Mouse (Mus musculus): ENCODE results near the gene Hist1h2bf. TPM values are rescaled to one million over a fixed set of nuclear protein-coding genes. Genes with fewer than 3 reads are reported as not detected.
"Not testable (repeated sequence)": the region's sequence is repeated elsewhere in the genome, so short reads cannot be mapped to it uniquely, and the experiment has no call there.

Hist1h2bf gene
- polyA plus RNA-seq, 1 experiment from 2014 or later: 3.7 TPM

DNA sequence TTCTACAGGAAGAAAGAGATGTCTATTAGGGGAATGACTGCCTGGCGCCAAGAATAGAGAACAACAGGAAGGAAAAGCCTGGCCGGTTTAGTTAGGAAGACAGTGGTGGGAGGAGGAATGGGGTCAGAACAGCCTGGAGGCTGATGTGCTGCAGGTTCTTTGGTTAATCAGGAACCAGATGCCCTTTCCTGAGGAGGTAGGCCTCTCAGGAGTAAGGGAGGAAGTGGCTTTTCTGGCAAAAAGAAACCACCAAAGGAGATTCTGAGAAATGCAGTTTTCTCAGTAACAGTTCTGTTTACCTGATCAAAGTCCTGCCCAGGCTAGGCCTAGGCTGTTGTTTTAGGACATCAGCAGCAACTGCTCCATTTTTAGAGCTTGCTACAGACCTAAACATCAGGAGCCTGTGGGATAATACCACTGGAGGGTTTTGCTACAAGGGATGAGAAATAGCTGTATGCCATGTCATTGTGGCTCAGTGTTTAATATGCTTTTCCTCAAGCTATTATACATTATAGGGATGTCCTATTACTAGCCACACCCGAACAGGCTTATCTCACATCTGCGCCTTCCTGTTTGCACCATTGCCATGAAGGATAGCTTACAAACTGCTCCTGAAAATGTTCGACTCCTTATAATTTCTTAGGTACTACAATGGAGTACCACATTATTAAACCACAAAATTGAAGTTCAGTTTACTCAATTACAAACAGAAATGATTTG lies 19.2 kb upstream of the Hist1h2bf start:
- Histone ChIP-seq H3K9me3 (replicated peaks; ENCODE audit: control insufficient read depth, low read length) (no peaks in the 10 kb centered on the region), H3K4me3 (ENCODE audit: low read depth, low read length) (no peak overlapping the region), H3K4me2 (ENCODE audit: low read depth, low read length) (peak overlapping the region; percentile 28; the same call in 1 of the 2 replicates), H3K4me1 (ENCODE audit: control insufficient read depth, low read depth, low read length) (peaks cover 40% of the 10 kb centered on the region), H3K27me3 (ENCODE audit: control insufficient read depth, insufficient read depth, low read depth, low read length) (no peaks in the 10 kb centered on the region), H3K9ac (ENCODE audit: low read depth, low read length) (peak overlapping the region; percentile 44), H3K36me3 (ENCODE audit: control insufficient read depth, insufficient read depth) (no peaks in the 10 kb centered on the region), H3K27ac (ENCODE audit: low read length) (peak overlapping the region; percentile 77)
- ATAC-seq (ENCODE audit: low read depth): peak; percentile 39; the same call in 1 of the 2 replicates
- WGBS (ENCODE audit: insufficient replicate concordance): 13% methylated on average over 5 of the region's 5 CpGs

DNA sequence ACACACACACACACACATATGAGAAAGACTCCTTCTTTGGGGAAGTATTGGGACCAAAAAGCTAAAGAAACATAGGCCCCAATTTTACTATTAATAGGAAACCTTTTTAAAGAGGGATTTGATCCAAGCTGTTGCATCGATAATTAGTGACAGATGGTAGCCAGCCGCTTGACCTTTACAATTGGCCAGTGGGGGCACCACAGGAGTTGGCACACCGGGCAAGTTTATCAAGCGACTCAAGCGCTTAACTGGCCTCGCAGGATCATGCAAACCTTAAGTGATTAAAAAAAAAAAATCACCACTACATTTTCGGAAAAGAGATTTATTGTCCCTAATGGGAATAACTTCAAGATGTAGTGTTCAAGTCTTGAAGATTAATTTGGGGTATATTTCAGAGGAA lies 18.6 kb upstream of the Hist1h2bf start:
- Histone ChIP-seq H3K4me2 (ENCODE audit: low read depth, low read length) (no peak overlapping the region), H3K9ac (ENCODE audit: low read depth, low read length) (no peak overlapping the region), H3K36me3 (ENCODE audit: control insufficient read depth, insufficient read depth) (no peaks in the 10 kb centered on the region), H3K4me3 (ENCODE audit: low read depth, low read length) (no peak overlapping the region), H3K4me1 (ENCODE audit: control insufficient read depth, low read depth, low read length) (peaks cover 37% of the 10 kb centered on the region), H3K27me3 (ENCODE audit: control insufficient read depth, insufficient read depth, low read depth, low read length) (no peaks in the 10 kb centered on the region), H3K9me3 (replicated peaks; ENCODE audit: control insufficient read depth, low read length) (no peaks in the 10 kb centered on the region), H3K27ac (ENCODE audit: low read length) (no peak overlapping the region)
- ATAC-seq (ENCODE audit: low read depth): no peak
- 73% methylated on average over 7 of the region's 7 CpGs for WGBS (ENCODE audit: insufficient replicate concordance)

DNA sequence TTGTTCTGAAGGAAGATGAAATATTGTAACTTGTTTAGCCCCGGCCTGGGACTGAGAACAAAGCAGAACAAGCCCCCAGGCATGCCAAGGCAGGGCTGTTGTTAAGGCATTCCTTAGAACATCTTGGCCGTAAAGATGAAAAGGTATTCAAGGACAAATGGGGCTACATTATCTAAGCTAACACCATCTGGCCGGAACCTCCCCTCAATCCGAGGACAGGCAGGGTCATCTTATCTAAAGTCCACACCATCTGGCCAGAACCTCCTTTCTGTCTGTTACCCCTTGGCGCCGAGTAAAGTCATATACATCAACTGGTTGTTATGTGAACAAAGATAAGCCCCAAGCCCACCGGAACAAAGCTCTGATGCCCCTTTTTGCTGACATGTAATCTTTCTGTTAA lies 17.9 kb upstream of the Hist1h2bf start:
- not testable (repeated sequence) for H3K27me3 ChIP-seq (ENCODE audit: control insufficient read depth, insufficient read depth, low read depth, low read length); ATAC-seq (ENCODE audit: low read depth); H3K27ac ChIP-seq (ENCODE audit: low read length); H3K4me3 ChIP-seq (ENCODE audit: low read depth, low read length); H3K9ac ChIP-seq (ENCODE audit: low read depth, low read length); H3K9me3 ChIP-seq (replicated peaks; ENCODE audit: control insufficient read depth, low read length); H3K4me2 ChIP-seq (ENCODE audit: low read depth, low read length); H3K36me3 ChIP-seq (ENCODE audit: control insufficient read depth, insufficient read depth)
- 59% methylated on average over 7 of the region's 7 CpGs for WGBS (ENCODE audit: insufficient replicate concordance)
- peaks cover 34% of the 10 kb centered on the region for H3K4me1 ChIP-seq (ENCODE audit: control insufficient read depth, low read depth, low read length)

DNA sequence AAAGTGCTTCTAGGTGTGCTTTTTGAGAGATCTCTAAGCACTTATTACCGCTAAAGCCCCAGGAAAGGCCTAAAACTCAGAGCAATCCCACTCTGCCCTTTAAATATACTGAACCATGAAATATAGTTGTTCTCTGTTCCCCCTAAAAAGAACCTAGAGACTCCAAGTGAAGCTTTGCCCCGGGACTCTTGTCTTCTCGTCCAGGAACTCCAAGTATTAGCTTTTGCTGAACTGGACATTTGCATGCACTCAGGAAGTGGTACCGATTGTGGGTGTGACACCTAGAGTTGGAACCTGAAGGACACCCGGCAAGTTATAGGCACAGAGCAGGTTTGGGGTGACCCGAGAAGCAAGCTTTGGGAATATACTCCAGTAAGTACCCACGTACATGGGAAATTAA lies 17.2 kb upstream of the Hist1h2bf start:
- H3K36me3 ChIP-seq (ENCODE audit: control insufficient read depth, insufficient read depth): no peaks in the 10 kb centered on the region
- no peaks in the 10 kb centered on the region for H3K27me3 ChIP-seq (ENCODE audit: control insufficient read depth, insufficient read depth, low read depth, low read length)
- WGBS (ENCODE audit: insufficient replicate concordance): 90% methylated on average over 7 of the region's 7 CpGs
- H3K4me3 ChIP-seq (ENCODE audit: low read depth, low read length): no peak overlapping the region
- peaks cover 29% of the 10 kb centered on the region for H3K4me1 ChIP-seq (ENCODE audit: control insufficient read depth, low read depth, low read length)
- H3K9ac ChIP-seq (ENCODE audit: low read depth, low read length): no peak overlapping the region
- no peaks in the 10 kb centered on the region for H3K9me3 ChIP-seq (replicated peaks; ENCODE audit: control insufficient read depth, low read length)
- no peak overlapping the region for H3K4me2 ChIP-seq (ENCODE audit: low read depth, low read length)
- no peak for ATAC-seq (ENCODE audit: low read depth)
- H3K27ac ChIP-seq (ENCODE audit: low read length): no peak overlapping the region

DNA sequence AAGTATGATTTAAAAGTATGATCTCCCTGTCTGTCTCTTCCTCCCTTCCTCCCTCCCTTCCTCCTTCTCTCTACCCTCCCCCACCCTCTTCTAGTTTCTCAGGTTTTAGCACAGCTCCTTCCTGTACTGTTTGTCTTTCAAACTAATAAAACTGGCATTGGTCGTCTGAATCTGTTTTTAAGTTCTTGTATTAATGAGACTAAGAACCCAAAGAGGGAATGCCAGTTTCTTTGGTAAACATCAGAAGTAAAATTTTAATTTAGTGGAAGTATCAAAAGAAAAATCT lies 12.9 kb upstream of the Hist1h2bf start:
- H3K4me3 ChIP-seq (ENCODE audit: low read depth, low read length): peak overlapping the region; percentile 46
- H3K36me3 ChIP-seq (ENCODE audit: control insufficient read depth, insufficient read depth): no peaks in the 10 kb centered on the region
- H3K9me3 ChIP-seq (replicated peaks; ENCODE audit: control insufficient read depth, low read length): no peaks in the 10 kb centered on the region
- ATAC-seq (ENCODE audit: low read depth): no peak
- 13% methylated on average over 1 of the region's 1 CpGs for WGBS (ENCODE audit: insufficient replicate concordance)
- H3K27ac ChIP-seq (ENCODE audit: low read length): peak overlapping the region; percentile 90
- no peaks in the 10 kb centered on the region for H3K27me3 ChIP-seq (ENCODE audit: control insufficient read depth, insufficient read depth, low read depth, low read length)
- H3K4me2 ChIP-seq (ENCODE audit: low read depth, low read length): peak overlapping the region; percentile 66
- H3K4me1 ChIP-seq (ENCODE audit: control insufficient read depth, low read depth, low read length): peaks cover 23% of the 10 kb centered on the region
- H3K9ac ChIP-seq (ENCODE audit: low read depth, low read length): peak overlapping the region; percentile 59

DNA sequence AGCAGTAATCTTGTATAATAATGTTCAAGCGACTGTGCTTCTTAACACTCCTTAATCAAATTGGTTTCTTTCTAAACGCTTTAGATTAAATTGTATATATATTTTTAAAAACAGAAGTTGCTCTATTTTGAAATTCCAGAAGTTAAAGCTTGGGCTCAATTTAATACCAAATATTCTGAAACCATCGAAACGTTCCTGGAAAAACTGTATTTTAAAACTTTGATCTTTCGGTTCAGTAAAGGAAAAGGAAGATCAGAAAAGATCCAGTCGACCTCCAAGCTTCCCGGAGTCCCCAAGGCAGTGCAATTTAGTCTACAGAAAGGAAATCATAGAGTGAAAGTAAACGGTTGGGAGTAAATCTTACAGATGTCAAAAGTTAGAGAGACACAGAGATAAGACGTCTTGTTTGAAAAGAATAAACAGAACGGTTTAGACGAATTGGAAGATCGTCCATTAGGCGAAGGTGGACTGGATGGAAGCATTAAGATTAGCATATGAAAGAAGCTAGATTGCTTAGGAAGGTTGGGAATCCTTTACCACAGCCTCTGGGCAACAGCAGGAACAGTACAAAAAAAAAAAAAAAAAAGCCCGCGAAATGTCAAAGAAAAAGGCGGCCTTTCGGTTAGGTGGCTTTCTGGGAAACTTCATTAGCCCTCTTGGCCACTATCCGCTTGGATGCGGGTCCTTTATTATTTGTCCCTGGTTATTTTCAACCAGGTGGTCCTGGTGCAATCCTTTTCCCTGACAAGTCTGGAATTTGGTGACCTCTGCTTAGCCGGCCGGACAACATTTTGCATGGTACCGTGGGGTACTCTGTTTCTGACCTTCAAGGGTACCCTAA lies 12.3 kb upstream of the Hist1h2bf start:
- Histone ChIP-seq H3K36me3 (ENCODE audit: control insufficient read depth, insufficient read depth) (no peaks in the 10 kb centered on the region), H3K4me1 (ENCODE audit: control insufficient read depth, low read depth, low read length) (peaks cover 24% of the 10 kb centered on the region), H3K27me3 (ENCODE audit: control insufficient read depth, insufficient read depth, low read depth, low read length) (no peaks in the 10 kb centered on the region), H3K4me2 (ENCODE audit: low read depth, low read length) (peak overlapping the region; percentile 66), H3K27ac (ENCODE audit: low read length) (peak overlapping the region; percentile 100), H3K9me3 (replicated peaks; ENCODE audit: control insufficient read depth, low read length) (no peaks in the 10 kb centered on the region), H3K9ac (ENCODE audit: low read depth, low read length) (peak overlapping the region; percentile 59), H3K4me3 (ENCODE audit: low read depth, low read length) (peak overlapping the region; percentile 65)
- 2% methylated on average over 22 of the region's 22 CpGs for WGBS (ENCODE audit: insufficient replicate concordance)
- ATAC-seq (ENCODE audit: low read depth): no peak

DNA sequence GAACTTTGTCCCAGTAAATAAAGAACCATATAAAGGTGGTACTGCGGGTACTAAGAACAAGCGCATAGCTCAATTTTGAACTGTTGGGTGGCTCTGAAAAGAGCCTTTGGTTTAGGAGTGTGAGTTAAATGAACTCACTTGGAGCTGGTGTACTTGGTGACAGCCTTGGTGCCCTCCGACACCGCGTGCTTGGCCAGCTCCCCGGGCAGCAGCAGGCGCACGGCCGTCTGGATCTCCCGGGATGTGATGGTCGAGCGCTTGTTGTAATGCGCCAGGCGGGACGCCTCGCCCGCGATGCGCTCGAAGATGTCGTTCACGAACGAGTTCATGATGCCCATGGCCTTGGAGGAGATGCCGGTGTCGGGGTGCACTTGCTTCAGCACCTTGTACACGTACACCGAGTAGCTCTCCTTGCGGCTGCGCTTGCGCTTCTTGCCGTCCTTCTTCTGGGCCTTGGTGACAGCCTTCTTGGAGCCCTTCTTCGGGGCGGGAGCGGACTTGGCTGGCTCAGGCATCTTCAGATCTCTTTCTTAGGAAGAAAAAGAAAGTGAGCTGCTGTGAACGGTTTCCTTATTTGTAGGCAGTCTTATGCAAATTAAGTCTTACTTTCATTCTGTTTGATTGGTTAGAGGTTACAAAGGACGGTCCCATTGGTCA lies 11.6 kb upstream of the Hist1h2bf start:
- Histone ChIP-seq H3K4me2 (ENCODE audit: low read depth, low read length) (peak overlapping the region; percentile 69), H3K27ac (ENCODE audit: low read length) (peak overlapping the region; percentile 100), H3K9ac (ENCODE audit: low read depth, low read length) (peak overlapping the region; percentile 82), H3K4me3 (ENCODE audit: low read depth, low read length) (peak overlapping the region; percentile 65), H3K4me1 (ENCODE audit: control insufficient read depth, low read depth, low read length) (peaks cover 29% of the 10 kb centered on the region)
- ATAC-seq (ENCODE audit: low read depth): peak; percentile 72
- not testable (repeated sequence) for H3K27me3 ChIP-seq (ENCODE audit: control insufficient read depth, insufficient read depth, low read depth, low read length); H3K36me3 ChIP-seq (ENCODE audit: control insufficient read depth, insufficient read depth); H3K9me3 ChIP-seq (replicated peaks; ENCODE audit: control insufficient read depth, low read length)
- 0% methylated on average over 27 of the region's 36 CpGs for WGBS (ENCODE audit: insufficient replicate concordance)

DNA sequence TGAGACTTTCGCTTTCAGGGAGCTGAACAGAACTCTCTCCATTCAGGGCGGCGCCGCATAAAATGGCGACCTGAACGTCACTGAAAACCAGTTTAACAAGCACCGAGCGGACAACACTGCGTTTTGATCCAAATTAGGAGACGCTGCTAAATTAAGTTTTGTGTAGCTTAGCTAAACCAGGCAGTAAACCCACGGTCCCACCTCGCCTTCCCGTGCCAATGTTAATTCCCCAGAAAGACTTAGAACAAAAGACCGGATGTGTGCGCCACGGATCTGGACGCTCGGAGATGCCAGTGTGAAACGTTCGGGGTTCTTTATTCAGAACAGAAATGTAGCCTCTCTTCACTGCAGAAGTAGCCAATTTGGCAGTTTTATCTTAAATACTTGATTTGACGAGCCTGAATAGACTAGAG lies 11.0 kb upstream of the Hist1h2bf start:
- H3K9ac ChIP-seq (ENCODE audit: low read depth, low read length): peak overlapping the region; percentile 82
- peak; percentile 3; the same call in 1 of the 2 replicates for ATAC-seq (ENCODE audit: low read depth)
- under 1% methylated on average over 21 of the region's 21 CpGs for WGBS (ENCODE audit: insufficient replicate concordance)
- H3K4me1 ChIP-seq (ENCODE audit: control insufficient read depth, low read depth, low read length): peaks cover 29% of the 10 kb centered on the region
- H3K27ac ChIP-seq (ENCODE audit: low read length): peak overlapping the region; percentile 100
- H3K9me3 ChIP-seq (replicated peaks; ENCODE audit: control insufficient read depth, low read length): no peaks in the 10 kb centered on the region
- H3K27me3 ChIP-seq (ENCODE audit: control insufficient read depth, insufficient read depth, low read depth, low read length): no peaks in the 10 kb centered on the region
- H3K36me3 ChIP-seq (ENCODE audit: control insufficient read depth, insufficient read depth): no peaks in the 10 kb centered on the region
- H3K4me3 ChIP-seq (ENCODE audit: low read depth, low read length): peak overlapping the region; percentile 65
- H3K4me2 ChIP-seq (ENCODE audit: low read depth, low read length): peak overlapping the region; percentile 69

DNA sequence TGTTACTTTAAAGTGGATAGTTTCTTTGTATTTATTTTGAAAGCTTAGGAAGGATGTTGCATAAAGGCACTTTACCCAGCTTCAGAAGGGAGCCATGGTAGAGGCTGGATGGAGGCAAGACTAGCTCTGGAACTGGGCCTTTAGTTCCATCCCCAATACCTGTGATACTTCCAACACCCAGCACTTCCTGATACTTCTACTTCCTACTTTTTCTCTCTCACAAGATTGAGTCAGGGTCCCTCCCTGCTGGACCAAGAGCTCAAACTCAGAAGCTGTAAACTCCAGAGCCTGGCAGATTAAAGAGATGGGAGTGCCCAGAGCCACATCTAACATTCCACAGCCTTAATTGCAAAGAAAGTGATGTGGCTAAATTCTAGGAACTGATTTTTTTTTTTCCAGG lies 10.3 kb upstream of the Hist1h2bf start:
- H3K4me1 ChIP-seq (ENCODE audit: control insufficient read depth, low read depth, low read length): peaks cover 29% of the 10 kb centered on the region
- no peaks in the 10 kb centered on the region for H3K27me3 ChIP-seq (ENCODE audit: control insufficient read depth, insufficient read depth, low read depth, low read length)
- peak overlapping the region; percentile 69 for H3K4me2 ChIP-seq (ENCODE audit: low read depth, low read length)
- H3K4me3 ChIP-seq (ENCODE audit: low read depth, low read length): peak overlapping the region; percentile 65
- H3K9ac ChIP-seq (ENCODE audit: low read depth, low read length): peak overlapping the region; percentile 82
- ATAC-seq (ENCODE audit: low read depth): no peak
- no peaks in the 10 kb centered on the region for H3K36me3 ChIP-seq (ENCODE audit: control insufficient read depth, insufficient read depth)
- H3K27ac ChIP-seq (ENCODE audit: low read length): peak overlapping the region; percentile 100
- no peaks in the 10 kb centered on the region for H3K9me3 ChIP-seq (replicated peaks; ENCODE audit: control insufficient read depth, low read length)

All from liver, embryonic 16.5 days (tissue).